Mouse (Mus musculus) spleen, adult 2 months (tissue): ENCODE data around the gene P2rx6. TPM values are rescaled to one million over a fixed set of nuclear protein-coding genes. Genes with fewer than 3 reads are reported as not detected.
A peak's percentile ranks its signal among the peaks of the same experiment; 100 is the strongest.

Source experiments
- DNase-seq, 2 experiments: peaks; one replicate each; pipeline versions ENCODE4 v3.0.0 to v3.0.0-alpha.2; 2012 to 2021; ENCODE audit warnings: low spot score in 2 of 2, low read depth in 1 of 2
- H3K27ac ChIP-seq: fragments of 200-500 bp; 2 replicates; pipeline ENCODE4 v1.5.1; 2012; ENCODE audit warnings: low read length, inconsistent platforms; ENCODE audit not compliant: insufficient read depth
- H3K27me3 ChIP-seq: fragments of 200-500 bp; 2 replicates; pipeline ENCODE4 v1.6.1; 2012; ENCODE audit warnings: mild to moderate bottlenecking, moderate library complexity, low read length, inconsistent platforms; ENCODE audit not compliant: control insufficient read depth, insufficient read depth
- H3K36me3 ChIP-seq: fragments of 200-500 bp; 2 replicates; pipeline ENCODE4 v1.6.1; 2012; ENCODE audit warnings: mild to moderate bottlenecking, low read length, inconsistent platforms; ENCODE audit not compliant: control insufficient read depth, insufficient read depth
- H3K4me1 ChIP-seq: fragments of 200-500 bp; 2 replicates; pipeline ENCODE4 v1.6.1; 2011; ENCODE audit warnings: inconsistent platforms; ENCODE audit not compliant: control insufficient read depth, insufficient read depth, insufficient read length
- H3K4me3 ChIP-seq: fragments of 200-500 bp; 2 replicates; pipeline ENCODE4 v1.5.1; 2011; ENCODE audit warnings: mild to moderate bottlenecking, inconsistent platforms; ENCODE audit not compliant: insufficient read depth, insufficient read length; ENCODE audit errors: extremely low read depth
- CTCF ChIP-seq: fragments of 200-500 bp; IDR thresholded peaks from 2 replicates; pipeline ENCODE4 v1.5.1; 2011; ENCODE audit warnings: mild to moderate bottlenecking, inconsistent platforms; ENCODE audit not compliant: insufficient read depth, insufficient read length, insufficient replicate concordance; ENCODE audit errors: extremely low read depth
- POLR2A ChIP-seq: fragments of 200-500 bp; IDR thresholded peaks from 2 replicates; pipeline ENCODE4 v1.6.1; 2011; ENCODE audit warnings: low read depth, low read length, inconsistent platforms
- WGBS: fragments of 180-500 bp; shearing (Covaris S2); methylation state at CpG from one replicate; pipeline ENCODE4 v1.1.7; 2018; 5-methylcytosine and 5-hydroxymethylcytosine counted together
- polyA plus RNA-seq: library from polyadenylated mRNA; depleted of rRNA; stranded (reverse); fragments of >200 nt; gene quantifications from 2 replicates; pipeline ENCODE4 v1.2.3, GENCODE M21; 2012

P2rx6 gene
- polyA plus RNA-seq, 1 experiment = 0.33 TPM

GRCm38 (mm10) chr16:17575870-17576824 is 14.5 kb downstream of the P2rx6 start:
- no peak for TF ChIP-seq POLR2A
- TF ChIP-seq CTCF = no peak
- H3K4me1 ChIP-seq = 0 out of 2 replicates have a peak, but pooled peaks cover 3% of the 10 kb centered on the region
- H3K4me3 ChIP-seq = peak overlapping the region; percentile 54
- H3K27ac ChIP-seq = no peak overlapping the region
- H3K36me3 ChIP-seq = no peaks in the 10 kb centered on the region
- 18% methylated on average over 45 of the region's 45 CpGs for WGBS
- no peak for DNase-seq
- no peaks in the 10 kb centered on the region for H3K27me3 ChIP-seq

- WGBS = 33% methylated on average over 8 of the region's 8 CpGs
- Histone ChIP-seq H3K4me1 (0 out of 2 replicates have a peak, but pooled peaks cover 3% of the 10 kb centered on the region), H3K36me3 (no peaks in the 10 kb centered on the region), H3K27ac (no peak overlapping the region), H3K4me3 (no peak overlapping the region; the same call in 1 of the 2 replicates), H3K27me3 (no peaks in the 10 kb centered on the region)
- no peak for DNase-seq
- no peak for TF ChIP-seq POLR2A
- TF ChIP-seq CTCF = no peak
These were observed 15.1 kb downstream of the P2rx6 start for GRCm38 (mm10) chr16:17576825-17577215.

DNA sequence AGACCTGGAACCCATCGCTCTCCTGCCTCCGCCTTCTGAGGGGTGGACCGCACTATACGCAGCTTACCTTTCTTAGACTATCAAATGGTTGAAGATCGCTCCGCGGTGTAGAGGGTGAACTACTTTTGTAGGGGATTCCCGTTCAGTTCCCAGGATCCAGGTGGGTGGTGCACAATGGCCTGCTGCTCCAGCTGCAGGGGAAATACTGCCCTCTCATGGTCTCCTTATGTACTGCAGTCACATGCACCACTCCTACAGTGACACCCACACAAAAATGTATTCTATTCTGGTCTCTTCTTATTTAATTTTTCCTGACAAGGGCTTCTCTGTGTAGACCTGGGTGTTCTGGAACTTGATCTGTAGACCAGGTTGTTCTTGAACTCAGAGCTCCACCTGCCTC is 21.4 kb downstream of the P2rx6 start, which contains the start of gene Slc7a4:
TSS of gene Slc7a4 (minus strand) at position 151 of the 400 bp plus-strand sequence.
- no peaks in the 10 kb centered on the region for H3K36me3 ChIP-seq
- no peaks in the 10 kb centered on the region for H3K27me3 ChIP-seq
- H3K4me1 ChIP-seq = no peaks in the 10 kb centered on the region
- TF ChIP-seq CTCF = peak; percentile 13; the same call in 1 of the 2 replicates
- TF ChIP-seq POLR2A = no peak
- no peak within 1 kb of the TSS for H3K4me3 ChIP-seq
- DNase-seq = no peak
- H3K27ac ChIP-seq = no peak within 1 kb of the TSS
- 50% methylated on average over 8 of the region's 8 CpGs for WGBS

DNA sequence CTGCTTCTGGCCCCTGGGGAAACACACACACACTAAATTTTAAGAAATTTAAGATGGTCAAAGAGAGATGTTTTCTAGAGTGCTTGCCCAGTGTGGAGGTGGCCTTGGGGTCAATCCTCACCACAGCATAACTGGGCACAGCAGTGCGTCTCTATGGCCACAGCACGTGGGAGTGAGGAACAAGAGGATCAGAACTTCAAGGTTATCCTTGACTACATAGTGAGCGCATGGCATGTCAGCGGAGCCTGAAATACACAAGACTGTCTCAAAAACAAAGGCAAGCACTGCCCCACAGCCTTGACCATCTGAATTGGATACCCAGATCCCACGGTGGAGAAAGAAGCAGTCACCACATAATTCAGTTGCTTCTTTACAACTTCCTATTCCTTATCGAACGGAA is 22.9 kb downstream of the P2rx6 start:
- H3K36me3 ChIP-seq = no peaks in the 10 kb centered on the region
- TF ChIP-seq POLR2A = no peak
- TF ChIP-seq CTCF = no peak
- 93% methylated on average over 7 of the region's 7 CpGs for WGBS
- H3K4me1 ChIP-seq = no peaks in the 10 kb centered on the region
- no peak overlapping the region for H3K27ac ChIP-seq
- H3K4me3 ChIP-seq = no peak overlapping the region
- DNase-seq = no peak
- no peaks in the 10 kb centered on the region for H3K27me3 ChIP-seq

- no peak for DNase-seq
- Histone ChIP-seq H3K27ac (no peak overlapping the region), H3K4me3 (no peak overlapping the region), H3K36me3 (no peaks in the 10 kb centered on the region), H3K4me1 (no peaks in the 10 kb centered on the region), H3K27me3 (no peaks in the 10 kb centered on the region)
- no peak for TF ChIP-seq CTCF
- TF ChIP-seq POLR2A = no peak
- WGBS = 73% methylated on average over 2 of the region's 2 CpGs
These were observed 29.0 kb downstream of the P2rx6 start for GRCm38 (mm10) chr16:17590731-17591130.

DNA sequence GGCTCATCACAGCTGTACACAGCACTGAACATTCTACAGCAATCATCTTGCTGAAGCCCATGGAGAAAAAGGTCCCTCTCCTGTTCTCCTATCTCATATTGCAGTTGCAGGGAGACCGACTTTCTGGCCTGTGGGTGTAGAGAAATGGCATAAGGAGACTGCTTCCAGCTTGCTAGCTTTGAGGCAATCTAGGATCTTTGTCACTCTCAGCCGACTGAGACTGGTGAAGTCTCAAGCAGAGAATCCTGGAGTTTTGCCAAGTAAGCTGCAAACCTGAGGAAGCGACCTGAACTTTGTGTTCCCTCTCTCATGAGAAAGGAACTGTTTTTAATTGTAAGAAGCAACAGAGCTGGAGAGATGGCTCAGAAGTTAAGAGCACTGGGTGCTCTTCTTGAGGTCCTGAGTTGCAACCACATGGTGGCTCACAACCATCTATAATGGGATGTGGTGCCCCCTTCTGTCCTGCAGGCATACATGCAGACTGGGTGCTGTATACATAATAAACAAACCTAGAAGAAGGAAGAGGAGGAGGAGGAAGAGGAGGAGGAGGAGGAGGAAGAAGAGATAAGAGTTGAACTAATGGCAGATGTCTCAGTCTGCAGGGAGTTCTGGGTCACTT is 39.4 kb downstream of the P2rx6 start:
- Histone ChIP-seq H3K4me3 (no peak overlapping the region), H3K4me1 (no peaks in the 10 kb centered on the region), H3K36me3 (no peaks in the 10 kb centered on the region), H3K27me3 (no peaks in the 10 kb centered on the region), H3K27ac (no peak overlapping the region)
- no peak for DNase-seq
- TF ChIP-seq POLR2A (no peak), CTCF (no peak)
- WGBS = 52% methylated on average over 3 of the region's 3 CpGs

DNA sequence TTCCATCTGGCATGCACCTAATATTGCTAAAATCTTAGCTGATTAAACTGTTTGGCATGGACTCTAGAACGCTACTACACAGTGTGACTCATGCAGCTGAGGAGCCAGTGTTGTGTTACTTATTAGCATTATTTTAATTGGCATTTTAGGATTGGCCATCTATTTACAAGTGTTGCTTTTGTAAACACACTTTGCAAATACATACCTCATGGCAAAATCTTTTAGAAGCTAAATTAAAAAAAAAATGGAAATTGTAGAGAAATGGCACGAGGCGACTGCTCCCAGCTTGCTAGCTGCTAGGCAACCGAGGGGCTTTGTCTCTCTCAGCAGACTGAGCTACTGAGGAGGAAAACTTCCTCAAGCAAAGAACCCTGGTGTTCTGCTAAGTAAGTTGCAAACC is 43.3 kb downstream of the P2rx6 start:
- no peaks in the 10 kb centered on the region for H3K4me1 ChIP-seq
- H3K4me3 ChIP-seq = no peak overlapping the region
- H3K27me3 ChIP-seq = no peaks in the 10 kb centered on the region
- no peak overlapping the region for H3K27ac ChIP-seq
- no peaks in the 10 kb centered on the region for H3K36me3 ChIP-seq
- no peak for DNase-seq
- 75% methylated on average over 4 of the region's 4 CpGs for WGBS
- TF ChIP-seq POLR2A = no peak
- no peak for TF ChIP-seq CTCF
